Mouse (Mus musculus) spleen, adult 2 months (tissue): ENCODE results near the gene Dhcr7. TPM values are rescaled to one million over a fixed set of nuclear protein-coding genes. Genes with fewer than 3 reads are reported as not detected.

Source experiments
- DNase-seq, 2 experiments: peaks; one replicate each; pipeline versions ENCODE4 v3.0.0 to v3.0.0-alpha.2; 2012 to 2021; ENCODE audit warnings: low spot score in 2 of 2, low read depth in 1 of 2
- H3K27ac ChIP-seq: fragments of 200-500 bp; 2 replicates; pipeline ENCODE4 v1.5.1; 2012; ENCODE audit warnings: low read length, inconsistent platforms; ENCODE audit not compliant: insufficient read depth
- H3K27me3 ChIP-seq: fragments of 200-500 bp; 2 replicates; pipeline ENCODE4 v1.6.1; 2012; ENCODE audit warnings: mild to moderate bottlenecking, moderate library complexity, low read length, inconsistent platforms; ENCODE audit not compliant: control insufficient read depth, insufficient read depth
- H3K36me3 ChIP-seq: fragments of 200-500 bp; 2 replicates; pipeline ENCODE4 v1.6.1; 2012; ENCODE audit warnings: mild to moderate bottlenecking, low read length, inconsistent platforms; ENCODE audit not compliant: control insufficient read depth, insufficient read depth
- H3K4me1 ChIP-seq: fragments of 200-500 bp; 2 replicates; pipeline ENCODE4 v1.6.1; 2011; ENCODE audit warnings: inconsistent platforms; ENCODE audit not compliant: control insufficient read depth, insufficient read depth, insufficient read length
- H3K4me3 ChIP-seq: fragments of 200-500 bp; 2 replicates; pipeline ENCODE4 v1.5.1; 2011; ENCODE audit warnings: mild to moderate bottlenecking, inconsistent platforms; ENCODE audit not compliant: insufficient read depth, insufficient read length; ENCODE audit errors: extremely low read depth
- CTCF ChIP-seq: fragments of 200-500 bp; IDR thresholded peaks from 2 replicates; pipeline ENCODE4 v1.5.1; 2011; ENCODE audit warnings: mild to moderate bottlenecking, inconsistent platforms; ENCODE audit not compliant: insufficient read depth, insufficient read length, insufficient replicate concordance; ENCODE audit errors: extremely low read depth
- POLR2A ChIP-seq: fragments of 200-500 bp; IDR thresholded peaks from 2 replicates; pipeline ENCODE4 v1.6.1; 2011; ENCODE audit warnings: low read depth, low read length, inconsistent platforms
- WGBS: fragments of 180-500 bp; shearing (Covaris S2); methylation state at CpG from one replicate; pipeline ENCODE4 v1.1.7; 2018; 5-methylcytosine and 5-hydroxymethylcytosine counted together
- polyA plus RNA-seq: library from polyadenylated mRNA; depleted of rRNA; stranded (reverse); fragments of >200 nt; gene quantifications from 2 replicates; pipeline ENCODE4 v1.2.3, GENCODE M21; 2012; rRNA removed

Dhcr7 gene
- 42.0 and 60.6 TPM in 2 replicates for polyA plus RNA-seq

DNA sequence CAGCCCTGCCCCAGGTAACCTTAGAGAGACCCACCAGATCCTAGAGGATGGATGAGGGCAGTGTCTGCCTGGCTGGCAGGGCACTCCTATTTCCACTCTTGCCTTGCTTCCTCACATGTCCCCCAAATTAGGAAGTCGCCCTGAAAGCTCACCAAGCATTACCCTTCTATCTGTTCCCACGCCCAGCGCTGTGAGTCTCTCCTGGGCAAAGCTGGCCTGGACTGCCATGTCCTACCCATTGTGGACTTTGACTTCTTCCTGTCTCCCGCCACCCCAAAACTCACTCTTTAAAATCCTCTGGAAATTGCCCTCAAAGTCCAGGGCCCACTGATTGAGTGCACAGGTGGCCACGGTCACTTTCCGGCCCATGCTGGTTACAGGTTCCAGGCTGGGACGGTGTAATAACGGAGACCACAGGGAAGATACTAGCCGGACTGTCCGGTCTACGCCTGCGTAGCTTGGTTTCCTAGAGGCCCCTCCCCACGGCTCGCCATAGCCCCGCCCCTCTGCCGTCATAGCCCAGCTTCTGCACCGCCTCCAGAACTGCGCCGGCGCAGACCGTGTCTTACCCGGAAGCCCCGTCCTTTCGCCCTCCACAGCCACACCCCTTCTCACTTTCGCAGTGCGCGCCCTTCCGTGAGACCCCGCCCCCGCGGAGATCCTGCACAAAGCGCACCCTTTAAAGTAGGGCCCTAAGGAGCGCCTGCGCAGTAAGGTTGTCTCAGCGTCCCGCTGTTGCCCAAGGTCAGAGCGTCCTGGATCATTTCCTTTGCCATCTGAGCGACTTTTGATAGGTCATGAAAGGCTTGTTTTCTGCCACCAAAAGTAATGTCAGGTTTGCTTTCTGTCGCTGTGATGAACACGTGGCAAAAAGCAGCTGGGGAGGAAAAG is at the start of gene Dhcr7, which contains the start of gene Nadsyn1:
Dhcr7 (plus strand) TSS at position 771 of the 891 bp plus-strand sequence.
Nadsyn1 (minus strand) TSS at position 475 of the 891 bp plus-strand sequence.
- no peaks in the 10 kb centered on the region for H3K27me3 ChIP-seq
- TF ChIP-seq CTCF (no peak), POLR2A (peak; percentile 74)
- peak; percentile 94 to 100 for DNase-seq

DNA sequence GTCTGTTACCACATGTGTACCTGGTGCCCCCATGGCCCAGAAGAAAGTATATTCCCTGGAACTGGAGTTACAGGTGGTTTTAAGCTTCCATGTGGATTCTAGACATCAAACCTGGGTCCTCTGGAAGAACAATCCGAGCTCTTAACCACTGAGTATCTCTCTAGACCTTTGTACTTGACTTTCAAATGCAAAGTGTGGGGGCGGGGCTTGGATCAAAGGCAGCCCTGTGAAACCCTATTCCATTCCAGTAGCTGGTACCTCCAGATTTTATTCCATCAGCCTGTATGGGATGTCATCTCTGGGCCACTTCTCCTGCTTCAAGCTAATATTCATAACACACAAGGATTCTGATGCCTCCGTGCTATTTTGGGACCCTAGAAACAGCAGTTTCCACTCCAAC is 46.8 kb upstream of the Dhcr7 start:
- Histone ChIP-seq H3K27me3 (no peaks in the 10 kb centered on the region), H3K4me1 (no peaks in the 10 kb centered on the region), H3K27ac (no peak overlapping the region), H3K4me3 (no peak overlapping the region), H3K36me3 (peaks cover 3% of the 10 kb centered on the region; the same call in 1 of the 2 replicates)
- 67% methylated on average over 3 of the region's 3 CpGs for WGBS
- no peak for DNase-seq
- TF ChIP-seq POLR2A (no peak), CTCF (no peak)

More for the DNA sequence above, at the start of gene Dhcr7, which contains the start of gene Nadsyn1:
- Histone ChIP-seq H3K36me3 (no peaks in the 10 kb centered on the region), H3K27ac (peak within 1 kb of the TSS; percentile 71), H3K4me3 (peak within 1 kb of the TSS; percentile 87), H3K4me1 (peaks cover 7% of the 10 kb centered on the region; the same call in 1 of the 2 replicates)
- under 1% methylated on average over 40 of the region's 40 CpGs for WGBS

DNA sequence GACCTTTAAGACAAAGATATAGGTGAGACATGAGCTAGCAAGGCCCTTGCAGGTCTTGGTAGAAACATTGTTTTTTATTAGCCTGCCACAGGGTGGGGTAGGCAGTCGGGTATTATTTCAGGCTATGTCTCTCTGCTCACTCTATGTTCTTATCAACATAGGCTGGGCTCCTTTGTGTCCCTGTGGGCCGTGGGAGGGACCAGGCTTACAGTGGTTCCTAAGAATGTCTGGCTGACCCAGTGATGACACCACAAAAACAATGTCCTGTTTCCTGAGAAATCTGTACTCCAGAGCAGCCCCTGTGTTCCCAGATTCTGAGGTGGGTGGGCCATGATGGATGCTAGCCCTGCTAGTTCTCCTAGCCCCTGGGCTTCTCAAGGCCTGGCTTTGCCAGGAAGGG is 45.6 kb upstream of the Dhcr7 start:
- Histone ChIP-seq H3K27ac (no peak overlapping the region), H3K4me1 (no peaks in the 10 kb centered on the region), H3K36me3 (peaks cover 3% of the 10 kb centered on the region; the same call in 1 of the 2 replicates), H3K4me3 (no peak overlapping the region), H3K27me3 (no peaks in the 10 kb centered on the region)
- no peak for DNase-seq
- WGBS = 59% methylated on average over 2 of the region's 2 CpGs
- no peak for TF ChIP-seq CTCF
- no peak for TF ChIP-seq POLR2A

DNA sequence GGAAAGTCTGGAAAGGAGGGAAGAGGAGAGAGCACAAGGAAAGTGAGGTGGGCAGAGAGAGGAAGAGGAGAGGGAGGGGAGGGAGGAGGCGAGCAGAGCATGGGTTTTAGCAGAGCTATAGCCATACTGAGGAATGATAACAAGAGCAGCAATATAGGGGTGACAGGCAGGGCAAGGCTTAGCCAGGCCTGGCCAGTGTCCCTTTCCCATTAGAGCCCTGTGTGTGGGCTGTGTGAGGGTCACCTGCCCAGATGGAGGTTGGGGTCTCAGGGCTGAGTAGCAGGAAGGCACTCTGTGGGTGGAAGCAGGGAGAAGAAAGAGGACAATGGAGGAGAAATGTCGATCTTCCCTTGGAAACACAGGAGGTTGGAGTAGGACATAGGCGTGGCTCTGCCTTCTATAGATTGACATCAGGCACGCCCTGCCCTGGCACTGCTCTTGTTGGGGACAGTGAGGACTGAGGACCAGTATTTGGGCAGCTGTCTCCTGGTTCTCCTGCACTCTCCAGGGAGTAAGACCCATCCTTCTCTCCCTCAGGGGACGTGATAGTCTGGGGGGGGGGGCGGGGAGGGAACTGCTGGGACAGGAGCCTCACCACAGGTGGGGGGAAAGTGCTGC is 39.5 kb upstream of the Dhcr7 start:
- 22% methylated on average over 6 of the region's 6 CpGs for WGBS
- Histone ChIP-seq H3K27me3 (no peaks in the 10 kb centered on the region), H3K4me1 (peaks cover 23% of the 10 kb centered on the region; the same call in 1 of the 2 replicates), H3K4me3 (peak overlapping the region; percentile 81), H3K27ac (no peak overlapping the region), H3K36me3 (peaks cover 3% of the 10 kb centered on the region; the same call in 1 of the 2 replicates)
- no peak for DNase-seq
- TF ChIP-seq CTCF (no peak), POLR2A (no peak)

DNA sequence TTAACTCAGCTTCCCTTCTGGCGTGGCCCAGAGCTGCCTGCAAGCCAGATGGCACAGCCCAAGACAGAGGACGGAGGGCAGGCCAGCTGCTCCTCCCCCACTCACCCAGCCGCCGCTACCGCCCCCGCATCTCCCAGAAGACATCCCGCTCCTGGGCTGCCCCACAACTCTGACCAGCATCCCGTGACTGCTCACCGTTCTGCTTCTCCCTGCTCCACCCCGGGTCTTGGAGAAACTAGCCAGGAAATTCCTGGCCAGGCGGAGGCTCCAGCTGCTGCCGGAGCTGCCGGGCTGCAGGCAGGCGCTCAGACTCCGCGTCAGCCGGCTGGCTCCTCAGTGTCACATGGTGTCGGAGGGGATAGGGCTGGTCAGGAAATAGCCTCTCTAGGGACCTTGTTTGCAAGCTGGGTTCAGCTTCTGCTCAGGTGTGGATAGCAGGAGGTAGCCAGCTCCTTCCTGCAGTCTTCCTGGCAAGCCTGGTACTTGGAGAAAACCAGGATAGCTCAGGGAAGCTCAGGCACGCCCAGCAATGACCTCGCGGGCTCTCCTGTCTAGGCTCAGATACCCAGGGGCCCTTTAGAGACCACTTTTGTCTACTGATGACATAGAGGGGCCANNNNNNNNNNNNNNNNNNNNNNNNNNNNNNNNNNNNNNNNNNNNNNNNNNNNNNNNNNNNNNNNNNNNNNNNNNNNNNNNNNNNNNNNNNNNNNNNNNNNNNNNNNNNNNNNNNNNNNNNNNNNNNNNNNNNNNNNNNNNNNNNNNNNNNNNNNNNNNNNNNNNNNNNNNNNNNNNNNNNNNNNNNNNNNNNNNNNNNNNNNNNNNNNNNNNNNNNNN is 38.7 kb upstream of the Dhcr7 start, which contains the start of gene Mrgpre:
Mrgpre (minus strand) TSS at position 505 of the 834 bp plus-strand sequence.
- H3K27me3 ChIP-seq = no peaks in the 10 kb centered on the region
- H3K4me3 ChIP-seq = peak within 1 kb of the TSS; percentile 81
- peak; percentile 15 to 66 for DNase-seq
- WGBS = 8% methylated on average over 21 of the region's 21 CpGs
- H3K27ac ChIP-seq = peak within 1 kb of the TSS; percentile 80
- peaks cover 3% of the 10 kb centered on the region; the same call in 1 of the 2 replicates for H3K36me3 ChIP-seq
- TF ChIP-seq POLR2A = no peak
- TF ChIP-seq CTCF = no peak
- peaks cover 23% of the 10 kb centered on the region; the same call in 1 of the 2 replicates for H3K4me1 ChIP-seq
